Mouse (Mus musculus) megakaryocyte-erythroid progenitor cell, adult 5-6 weeks (primary cell): ENCODE measurements around the gene Sfta2. TPM values are rescaled to one million over a fixed set of nuclear protein-coding genes. Genes with fewer than 3 reads are reported as not detected.

Source experiments
- total RNA-seq, 2 experiments: library from RNA; stranded (forward) in 1 of 2; stranded (reverse) in 1 of 2; fragments of 200-1000, 215-1000 nt in 1 of 2; fragments of >200 nt in 1 of 2; fragmentation: Nextera tagmentation in 1 of 2; gene quantifications; 2 replicates each; pipeline ENCODE4 v1.2.3; 2014 to 2017

Sfta2 gene
- total RNA-seq, 2 experiments from 2014 or later: not detected

Other genes starting within 250 kb of the Sfta2 start
- 25.7 and 26.1 TPM in 2 replicates for gene H2-Q4, start 221.9 kb upstream of the Sfta2 start, total RNA-seq (2014; fragmentation: Nextera tagmentation)
- 19.4 and 44.3 TPM in 2 replicates for gene H2-Q4, start 221.9 kb upstream of the Sfta2 start, total RNA-seq (2017)
- 76.1 and 91.9 TPM in 2 replicates for gene H2-Q6, start 176.7 kb upstream of the Sfta2 start, total RNA-seq (2014; fragmentation: Nextera tagmentation)
- 52.5 and 77.9 TPM in 2 replicates for gene H2-Q6, start 176.7 kb upstream of the Sfta2 start, total RNA-seq (2017)
- 135 and 179 TPM in 2 replicates for gene H2-Q7, start 162.4 kb upstream of the Sfta2 start, total RNA-seq (2014; fragmentation: Nextera tagmentation)
- 47.7 and 71.0 TPM in 2 replicates for gene H2-Q7, start 162.4 kb upstream of the Sfta2 start, total RNA-seq (2017)
- gene H2-Q10, start 131.5 kb upstream of the Sfta2 start, total RNA-seq (2014; fragmentation: Nextera tagmentation): 0.98 and 2.2 TPM in 2 replicates
- 0.23 and 0.28 TPM in 2 replicates for gene H2-Q10, start 131.5 kb upstream of the Sfta2 start, total RNA-seq (2017)
- 0.50 TPM in 1 of 2 replicates, not detected in the other for gene Pou5f1, start 95.5 kb upstream of the Sfta2 start, total RNA-seq (2014; fragmentation: Nextera tagmentation)
- 0.38 TPM in 1 of 2 replicates, not detected in the other for gene Pou5f1, start 95.5 kb upstream of the Sfta2 start, total RNA-seq (2017)
- 18.8 and 27.5 TPM in 2 replicates for gene Tcf19, start 84.7 kb upstream of the Sfta2 start, total RNA-seq (2014; fragmentation: Nextera tagmentation)
- 4.7 and 8.1 TPM in 2 replicates for gene Tcf19, start 84.7 kb upstream of the Sfta2 start, total RNA-seq (2017)
- 9.3 and 24.6 TPM in 2 replicates for gene Cchcr1, start 84.4 kb upstream of the Sfta2 start, total RNA-seq (2014; fragmentation: Nextera tagmentation)
- 11.6 and 13.3 TPM in 2 replicates for gene Cchcr1, start 84.4 kb upstream of the Sfta2 start, total RNA-seq (2017)
- gene Psors1c2, start 68.3 kb upstream of the Sfta2 start, total RNA-seq (2014; fragmentation: Nextera tagmentation): not detected in 2 replicates
- gene Psors1c2, start 68.3 kb upstream of the Sfta2 start, total RNA-seq (2017): not detected in 2 replicates
- gene Cdsn, start 49.4 kb upstream of the Sfta2 start, total RNA-seq (2014; fragmentation: Nextera tagmentation): not detected in 2 replicates
- gene Cdsn, start 49.4 kb upstream of the Sfta2 start, total RNA-seq (2017): not detected in 2 replicates
- not detected in 2 replicates for gene 2300002M23Rik, start 34.1 kb upstream of the Sfta2 start, total RNA-seq (2014; fragmentation: Nextera tagmentation)
- gene 2300002M23Rik, start 34.1 kb upstream of the Sfta2 start, total RNA-seq (2017): not detected in 2 replicates
- gene Gm9573, start 25.1 kb downstream of the Sfta2 start, total RNA-seq (2014; fragmentation: Nextera tagmentation): not detected in 2 replicates
- not detected in 2 replicates for gene Gm9573, start 25.1 kb downstream of the Sfta2 start, total RNA-seq (2017)
- gene Mucl3, start 42.1 kb downstream of the Sfta2 start, total RNA-seq (2014; fragmentation: Nextera tagmentation): not detected in 2 replicates
- not detected in 2 replicates for gene Mucl3, start 42.1 kb downstream of the Sfta2 start, total RNA-seq (2017)
- gene Vars2, start 66.0 kb downstream of the Sfta2 start, total RNA-seq (2014; fragmentation: Nextera tagmentation): 32.5 and 44.2 TPM in 2 replicates
- gene Vars2, start 66.0 kb downstream of the Sfta2 start, total RNA-seq (2017): 8.3 and 19.1 TPM in 2 replicates
- 30.3 and 52.4 TPM in 2 replicates for gene Gtf2h4, start 72.2 kb downstream of the Sfta2 start, total RNA-seq (2014; fragmentation: Nextera tagmentation)
- gene Gtf2h4, start 72.2 kb downstream of the Sfta2 start, total RNA-seq (2017): 35.0 and 40.6 TPM in 2 replicates
- not detected in 2 replicates for gene Ddr1, start 103.1 kb downstream of the Sfta2 start, total RNA-seq (2014; fragmentation: Nextera tagmentation)
- not detected in 2 replicates for gene Ddr1, start 103.1 kb downstream of the Sfta2 start, total RNA-seq (2017)
- 9.4 and 18.1 TPM in 2 replicates for gene Ier3, start 220.1 kb downstream of the Sfta2 start, total RNA-seq (2014; fragmentation: Nextera tagmentation)
- 16.1 and 18.2 TPM in 2 replicates for gene Ier3, start 220.1 kb downstream of the Sfta2 start, total RNA-seq (2017)
- gene Flot1, start 221.7 kb downstream of the Sfta2 start, total RNA-seq (2014; fragmentation: Nextera tagmentation): 68.3 and 99.7 TPM in 2 replicates
- gene Flot1, start 221.7 kb downstream of the Sfta2 start, total RNA-seq (2017): 73.0 and 82.4 TPM in 2 replicates
- gene Tubb5, start 236.8 kb downstream of the Sfta2 start, total RNA-seq (2014; fragmentation: Nextera tagmentation): 823 and 947 TPM in 2 replicates
- 678 and 844 TPM in 2 replicates for gene Tubb5, start 236.8 kb downstream of the Sfta2 start, total RNA-seq (2017)
- 71.8 and 74.8 TPM in 2 replicates for gene Mdc1, start 240.0 kb downstream of the Sfta2 start, total RNA-seq (2014; fragmentation: Nextera tagmentation)
- 18.4 and 19.8 TPM in 2 replicates for gene Mdc1, start 240.0 kb downstream of the Sfta2 start, total RNA-seq (2017)